ENCODE assay signal across 10 mouse cellular contexts in the genomic region with DNA sequence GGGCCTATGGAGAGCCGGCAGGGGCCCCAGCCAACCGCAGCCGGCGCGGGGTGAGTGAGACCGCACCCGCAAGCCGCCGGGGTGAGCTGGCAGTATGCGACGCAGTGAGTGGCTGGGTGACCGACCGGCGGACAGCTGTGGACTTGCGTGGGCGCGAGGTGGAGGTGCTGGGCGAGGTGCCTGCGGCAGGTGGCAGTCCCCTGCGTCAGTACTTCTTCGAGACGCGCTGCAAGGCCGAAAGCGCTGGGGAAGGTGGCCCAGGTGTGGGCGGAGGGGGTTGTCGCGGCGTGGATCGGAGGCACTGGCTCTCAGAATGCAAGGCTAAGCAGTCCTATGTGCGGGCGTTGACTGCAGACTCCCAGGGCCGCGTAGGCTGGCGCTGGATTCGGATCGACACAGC. TPM values are rescaled to one million over a fixed set of nuclear protein-coding genes. Genes with fewer than 3 reads are reported as not detected.
DNase-seq lines count a peak whose midpoint lies in the region; ATAC-seq and TF ChIP-seq lines count a peak whose summit lies in the region.
"Had no signal": no experiment of that assay in that cellular context is flagged by ENCODE, and none has a peak within 500 bp of the region (broad histone marks: within the 10 kb centered on the region; RNA-seq: fewer than 3 reads in every experiment).

No protein-coding gene starts in this region.

- peaks cover 9% of the 10 kb centered on the region for H3K4me1 ChIP-seq in kidney, postnatal 0 days (replicated peaks; ENCODE audit: insufficient read depth, low read length)
- peaks cover 78% of the 10 kb centered on the region for H3K4me1 ChIP-seq in E14TG2a.4 (replicated peaks; ENCODE audit: low read depth, low read length)
- peaks cover 45% of the 10 kb centered on the region for H3K4me1 ChIP-seq in embryonic facial prominence, embryonic 12.5 days
- H3K4me1 ChIP-seq in liver, embryonic 13.5 days (replicated peaks): peaks cover 26% of the 10 kb centered on the region

- H3K4me3 ChIP-seq in kidney, postnatal 0 days (replicated peaks; ENCODE audit: low read depth, low read length): no peak overlapping the region; the same call in 1 of the 2 replicates
- H3K4me3 ChIP-seq in E14TG2a.4 (replicated peaks; ENCODE audit: low read length): peak overlapping the region; percentile 81
- peak overlapping the region; percentile 20 for H3K4me3 ChIP-seq in embryonic facial prominence, embryonic 12.5 days
- no peak overlapping the region for H3K4me3 ChIP-seq in liver, embryonic 13.5 days (replicated peaks)
- H3K4me3 ChIP-seq: heart, adult 2 months had no signal

- H3K9me3 ChIP-seq in kidney, postnatal 0 days (replicated peaks; ENCODE audit: low read length): no peaks in the 10 kb centered on the region
- H3K9me3 ChIP-seq in E14TG2a.4 (ENCODE audit: low read length): no peaks in the 10 kb centered on the region
- H3K9me3 ChIP-seq in embryonic facial prominence, embryonic 12.5 days: no peaks in the 10 kb centered on the region
- no peaks in the 10 kb centered on the region for H3K9me3 ChIP-seq in liver, embryonic 13.5 days (replicated peaks)

- no peak for TF ChIP-seq CTCF in kidney, postnatal 0 days (IDR thresholded peaks at IDR 0.05; ENCODE audit: low read depth)
- no peak for TF ChIP-seq CTCF in E14TG2a.4 (conservative IDR thresholded peaks at IDR 0.05; ENCODE audit: low read length)

- H3K36me3 ChIP-seq in kidney, postnatal 0 days (ENCODE audit: insufficient read depth, low read length): no peaks in the 10 kb centered on the region
- peaks cover 3% of the 10 kb centered on the region for H3K36me3 ChIP-seq in E14TG2a.4 (ENCODE audit: insufficient read depth, low read length)
- peaks cover 1% of the 10 kb centered on the region; the same call in 1 of the 2 replicates for H3K36me3 ChIP-seq in embryonic facial prominence, embryonic 12.5 days
- peaks cover 3% of the 10 kb centered on the region for H3K36me3 ChIP-seq in liver, embryonic 13.5 days

- no peak for ATAC-seq in kidney, postnatal 0 days (replicated peaks; ENCODE audit: low FRiP score, low read depth)
- ATAC-seq in embryonic facial prominence, embryonic 12.5 days (ENCODE audit: insufficient number of reproducible peaks, insufficient read depth, low FRiP score, low TSS enrichment): no peak
- no peak for ATAC-seq in liver, embryonic 13.5 days (ENCODE audit: low read depth)

- peaks cover 30% of the 10 kb centered on the region for H3K27me3 ChIP-seq in kidney, postnatal 0 days (ENCODE audit: insufficient read depth, low read length)
- peaks cover 64% of the 10 kb centered on the region for H3K27me3 ChIP-seq in E14TG2a.4 (ENCODE audit: insufficient read depth, low read length)
- H3K27me3 ChIP-seq in embryonic facial prominence, embryonic 12.5 days: peaks cover 95% of the 10 kb centered on the region
- H3K27me3 ChIP-seq in liver, embryonic 13.5 days: peaks cover 100% of the 10 kb centered on the region

- H3K4me2 ChIP-seq in kidney, postnatal 0 days (ENCODE audit: low read length): peak overlapping the region; percentile 18; the same call in 1 of the 2 replicates
- H3K4me2 ChIP-seq in embryonic facial prominence, embryonic 12.5 days (replicated peaks): peak overlapping the region; percentile 34
- 0 out of 2 replicates have a peak overlapping the region, but pooled peaks have one; percentile 2 for H3K4me2 ChIP-seq in liver, embryonic 13.5 days

- no peak overlapping the region for H3K9ac ChIP-seq in kidney, postnatal 0 days (ENCODE audit: low read depth, low read length)
- H3K9ac ChIP-seq in embryonic facial prominence, embryonic 12.5 days: peak overlapping the region; percentile 27; the same call in 1 of the 2 replicates
- no peak overlapping the region; the same call in 1 of the 2 replicates for H3K9ac ChIP-seq in liver, embryonic 13.5 days

- no peak for DNase-seq in kidney, postnatal 0 days (ENCODE audit: low spot score)
- no peak for DNase-seq in kidney, adult 8-10 months
- no peak for DNase-seq in liver, embryonic 13.5 days
- DNase-seq in retina, embryonic 14.5 days (ENCODE audit: low spot score): no peak
- DNase-seq in testis, postnatal 10 days (ENCODE audit: low spot score): no peak
- no peak for DNase-seq in urinary bladder, adult 18-20 months (ENCODE audit: low spot score in 2 of 2)
- DNase-seq: heart, adult 2 months had no signal

- H3K27ac ChIP-seq in kidney, postnatal 0 days: no peak overlapping the region
- H3K27ac ChIP-seq in embryonic facial prominence, embryonic 12.5 days: no peak overlapping the region
- no peak overlapping the region for H3K27ac ChIP-seq in liver, embryonic 13.5 days
- H3K27ac ChIP-seq: heart, adult 2 months had no signal

- WGBS in kidney, postnatal 0 days: 15% methylated on average over 37 of the region's 37 CpGs
- WGBS in embryonic facial prominence, embryonic 12.5 days: 13% methylated on average over 37 of the region's 37 CpGs
- WGBS in liver, embryonic 13.5 days (ENCODE audit: insufficient replicate concordance): 11% methylated on average over 37 of the region's 37 CpGs

RNA-seq across cellular contexts. Expression of a gene that starts 2.1 kb away (rescaled TPM):
- 1.5 and 1.6 TPM in 2 replicates for polyA plus RNA-seq in kidney, postnatal 0 days (2015; fragmentation: Nextera tagmentation; extraction: Ambion mirVana)
- 5.2 and 5.6 TPM in 2 replicates for polyA plus RNA-seq in embryonic facial prominence, embryonic 12.5 days (2016; fragmentation: Nextera tagmentation; extraction: Ambion mirVana)
- polyA plus RNA-seq in liver, embryonic 13.5 days (2015; fragmentation: Nextera tagmentation; extraction: Ambion mirVana): 0.35 and 0.37 TPM in 2 replicates
- polyA plus RNA-seq: neural tube, embryonic 14.5 days had no signal

RNA-seq across cellular contexts. Expression of a gene that starts 5.0 kb away (rescaled TPM):
- polyA plus RNA-seq in kidney, postnatal 0 days (2015; fragmentation: Nextera tagmentation; extraction: Ambion mirVana): not detected in 2 replicates
- polyA plus RNA-seq in embryonic facial prominence, embryonic 12.5 days (2016; fragmentation: Nextera tagmentation; extraction: Ambion mirVana): 0.33 and 0.71 TPM in 2 replicates
- not detected in 2 replicates for polyA plus RNA-seq in liver, embryonic 13.5 days (2015; fragmentation: Nextera tagmentation; extraction: Ambion mirVana)
- polyA plus RNA-seq: neural tube, embryonic 14.5 days had no signal

RNA-seq across cellular contexts. Expression of a gene that starts 10.2 kb away (rescaled TPM):
- polyA plus RNA-seq in kidney, postnatal 0 days (2015; fragmentation: Nextera tagmentation; extraction: Ambion mirVana): 0.05 and 0.06 TPM in 2 replicates
- polyA plus RNA-seq in embryonic facial prominence, embryonic 12.5 days (2016; fragmentation: Nextera tagmentation; extraction: Ambion mirVana): 0.10 TPM in 1 of 2 replicates, not detected in the other
- polyA plus RNA-seq in liver, embryonic 13.5 days (2015; fragmentation: Nextera tagmentation; extraction: Ambion mirVana): not detected in 2 replicates
- polyA plus RNA-seq: neural tube, embryonic 14.5 days had no signal

RNA-seq across cellular contexts. Expression of a gene that starts 19.0 kb away (rescaled TPM):
- 26.0 and 26.9 TPM in 2 replicates for polyA plus RNA-seq in kidney, postnatal 0 days (2015; fragmentation: Nextera tagmentation; extraction: Ambion mirVana)
- 43.2 and 45.4 TPM in 2 replicates for polyA plus RNA-seq in embryonic facial prominence, embryonic 12.5 days (2016; fragmentation: Nextera tagmentation; extraction: Ambion mirVana)
- polyA plus RNA-seq in liver, embryonic 13.5 days (2015; fragmentation: Nextera tagmentation; extraction: Ambion mirVana): 4.1 and 5.1 TPM in 2 replicates

RNA-seq across cellular contexts. Expression of a gene that starts 20.1 kb away (rescaled TPM):
- 148 and 163 TPM in 2 replicates for polyA plus RNA-seq in kidney, postnatal 0 days (2015; fragmentation: Nextera tagmentation; extraction: Ambion mirVana)
- 323 and 338 TPM in 2 replicates for polyA plus RNA-seq in embryonic facial prominence, embryonic 12.5 days (2016; fragmentation: Nextera tagmentation; extraction: Ambion mirVana)
- polyA plus RNA-seq in liver, embryonic 13.5 days (2015; fragmentation: Nextera tagmentation; extraction: Ambion mirVana): 108 and 129 TPM in 2 replicates

Comparison
In these comparisons a context has a peak if more than half of its experiments do, and no peak if none do; other contexts are left out.
1. H3K4me3 ChIP-seq: peak in E14TG2a.4 (single experiment) and embryonic facial prominence, embryonic 12.5 days (single experiment); none in kidney, postnatal 0 days (single experiment) and liver, embryonic 13.5 days (single experiment).
2. Peak in every context shown above with its lines, with median percentiles within 50 percentile points of each other: H3K4me2 ChIP-seq.